ENCODE assay signal across 1 mouse cellular context in the genomic region with DNA sequence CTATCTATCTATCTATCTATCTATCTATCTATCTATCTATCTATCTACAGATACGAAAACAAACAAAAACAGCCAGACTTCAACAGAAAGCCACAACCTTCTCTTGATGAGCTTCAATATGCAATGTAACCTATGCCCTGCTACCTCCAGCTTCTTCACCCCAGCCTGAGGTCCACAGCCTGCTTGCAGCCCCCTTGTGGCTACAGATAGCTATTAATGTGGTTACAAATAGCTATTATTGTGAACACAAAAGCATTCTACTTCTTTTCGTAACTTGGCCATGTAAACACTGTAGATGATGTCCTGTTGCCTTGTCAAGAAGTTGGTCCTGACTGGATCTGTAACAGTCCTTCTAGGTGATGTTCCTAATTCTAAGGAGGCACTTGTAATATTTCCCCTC.
TF ChIP-seq lines count a peak whose summit lies in the region.

No protein-coding gene starts in this region.

TF ChIP-seq in MEL, 35 proteins besides CTCF, POLR2A, EP300 and RAD21:
- no peak for TF ChIP-seq MYC (IDR thresholded peaks at IDR 0.05; ENCODE audit: low read depth, low read length)
- TF ChIP-seq MEF2A (IDR thresholded peaks at IDR 0.05; ENCODE audit: extremely low read depth, insufficient replicate concordance, low read depth, low read length, poor library complexity, severe bottlenecking), result no peak
- TF ChIP-seq ETS1 (IDR thresholded peaks at IDR 0.05; ENCODE audit: low read depth, low read length), result no peak
- TF ChIP-seq NRF1 (IDR thresholded peaks at IDR 0.05; ENCODE audit: insufficient read depth, low read depth, low read length, poor library complexity, severe bottlenecking), result no peak
- TF ChIP-seq SMC3 (IDR thresholded peaks at IDR 0.05; ENCODE audit: low read depth, low read length), result peak; percentile 38
